Mouse (Mus musculus): ENCODE data around the gene Gm20867. TPM values are rescaled to one million over a fixed set of nuclear protein-coding genes. Genes with fewer than 3 reads are reported as not detected.
"Not testable (repeated sequence)": the region's sequence is repeated elsewhere in the genome, so short reads cannot be mapped to it uniquely, and the experiment has no call there.

Gm20867 gene
- not detected in 2 replicates for polyA plus RNA-seq (2016; fragmentation: Nextera tagmentation; extraction: Ambion mirVana)

- not testable (repeated sequence) for H3K36me3 ChIP-seq (replicated peaks); H3K4me1 ChIP-seq; H3K9me3 ChIP-seq; H3K27me3 ChIP-seq (ENCODE audit: poor library complexity, severe bottlenecking); H3K27ac ChIP-seq; H3K4me3 ChIP-seq; DNase-seq (ENCODE audit: extremely low spot score, low spot score)
- no CpG with 5 or more reads among the region's 3 CpGs for WGBS
Measured at GRCm38 (mm10) chrY:77963104-77963503, at the start of gene Gm20867. TSS of gene Gm20867 (minus strand) at chrY:77963204.

Other genes starting within 250 kb of the Gm20867 start
- not detected in 2 replicates for gene Gm29564, start 249.8 kb upstream of the Gm20867 start, polyA plus RNA-seq (2016; fragmentation: Nextera tagmentation; extraction: Ambion mirVana)

Measured in forebrain, embryonic 10.5 days (tissue).